Mouse (Mus musculus) cerebellum, postnatal 10 days (tissue): ENCODE measurements around the gene Pnkd.
"Not testable (repeated sequence)": the region's sequence is repeated elsewhere in the genome, so short reads cannot be mapped to it uniquely, and the experiment has no call there.

ENCODE experiments used
- DNase-seq, 2 experiments: peaks; one replicate each; pipeline ENCODE4 v3.0.0; 2021; ENCODE audit warnings: mixed read lengths in 2 of 2

The Pnkd gene

DNA sequence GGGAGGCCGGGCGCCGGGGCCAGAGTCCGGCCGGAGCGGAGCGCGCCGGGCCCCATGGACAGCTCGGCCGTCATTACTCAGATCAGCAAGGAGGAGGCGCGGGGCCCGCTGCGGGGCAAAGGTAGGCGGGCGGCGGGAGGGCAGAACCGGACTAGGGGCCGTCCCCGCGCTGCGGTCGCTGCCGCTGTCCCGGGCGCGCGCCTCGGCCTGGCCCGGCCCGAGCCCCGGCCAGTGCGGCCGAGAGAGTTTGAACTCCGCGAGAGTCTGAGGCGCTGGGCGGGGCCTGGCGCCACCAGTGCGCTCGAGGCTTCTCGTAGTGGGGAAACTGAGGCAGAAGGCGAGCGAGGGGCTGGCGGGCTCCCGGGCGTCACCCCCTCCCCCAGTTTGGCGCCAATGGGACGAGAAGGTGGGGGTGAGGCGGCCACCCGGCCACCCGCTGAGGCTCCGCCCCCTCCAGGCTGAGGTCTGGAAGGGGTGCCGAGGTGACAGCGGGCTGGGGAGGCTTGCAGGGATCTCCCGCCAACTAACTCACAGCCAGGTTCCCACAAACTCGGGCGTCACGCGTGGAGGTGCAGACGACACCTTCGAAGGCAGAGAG, 107.2 kb downstream of the Pnkd start:
- peak; percentile 72 to 78 for DNase-seq

- DNase-seq, result peak in 1 of 2 experiments; percentile 32
These were observed 107.8 kb downstream of the Pnkd start for GRCm38 (mm10) chr1:74392446-74392994.

- DNase-seq, result no peak
These were observed 108.3 kb downstream of the Pnkd start for GRCm38 (mm10) chr1:74393010-74393409.

- DNase-seq, result no peak
These were observed 109.0 kb downstream of the Pnkd start for GRCm38 (mm10) chr1:74393697-74394096.

GRCm38 (mm10) chr1:74394311-74394710, 109.6 kb downstream of the Pnkd start:
- no peak for DNase-seq

- no peak for DNase-seq
These were observed 110.1 kb downstream of the Pnkd start for GRCm38 (mm10) chr1:74394858-74395257.

DNA sequence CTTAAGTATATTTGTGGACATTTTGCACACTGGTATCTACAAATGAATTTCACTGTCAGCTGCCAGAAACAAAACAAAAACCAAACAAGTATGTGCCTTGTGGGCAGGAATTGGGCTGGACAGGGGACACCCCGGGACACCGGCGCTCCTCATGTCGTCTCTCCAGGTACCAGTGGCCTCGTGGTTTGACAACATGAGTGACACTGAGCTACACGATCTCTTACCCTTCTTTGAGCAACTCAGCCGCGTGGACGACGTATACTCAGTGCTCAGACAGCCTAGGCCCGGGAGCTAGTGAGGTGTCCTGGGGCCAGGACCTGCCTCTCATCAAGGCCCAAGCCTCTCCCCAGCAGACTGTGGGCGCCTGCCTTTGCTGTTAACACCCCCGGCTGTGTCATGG, 110.6 kb downstream of the Pnkd start:
- DNase-seq, result no peak

GRCm38 (mm10) chr1:74396456-74397222, 111.9 kb downstream of the Pnkd start:
- DNase-seq, result not testable (repeated sequence)

DNA sequence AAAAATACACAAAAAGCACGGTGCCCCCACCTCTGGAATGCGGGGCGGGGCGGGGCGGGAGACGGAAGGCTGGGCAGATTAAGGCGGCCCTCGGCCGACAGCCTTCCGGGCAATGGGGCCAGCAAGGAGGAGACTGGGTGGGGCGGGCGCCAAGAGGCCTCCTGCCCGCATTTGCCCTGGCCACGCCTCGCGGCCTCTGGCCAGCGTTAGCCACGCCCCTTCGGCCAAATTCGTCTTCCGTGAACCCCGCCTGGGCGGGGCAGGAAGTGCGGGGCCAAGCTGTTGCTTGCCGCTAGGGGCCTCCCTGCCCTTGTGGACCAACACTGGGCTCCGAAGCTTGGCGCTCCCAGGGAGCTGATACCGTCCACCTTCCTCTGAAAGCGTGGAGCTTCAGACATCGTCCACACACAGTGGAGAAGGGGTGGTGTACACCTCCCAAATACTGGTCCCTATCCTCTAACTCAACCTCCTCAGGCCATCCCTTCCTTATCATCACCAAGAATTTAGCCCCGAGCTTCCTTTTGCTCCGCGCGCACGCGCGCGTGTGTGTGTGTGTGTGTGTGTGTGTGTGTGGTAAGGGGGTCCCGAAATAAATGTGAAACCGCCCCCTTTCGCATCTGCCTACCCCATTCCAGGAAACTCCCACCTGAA, 112.7 kb downstream of the Pnkd start:
- DNase-seq, result peak; percentile 94 to 97

DNA sequence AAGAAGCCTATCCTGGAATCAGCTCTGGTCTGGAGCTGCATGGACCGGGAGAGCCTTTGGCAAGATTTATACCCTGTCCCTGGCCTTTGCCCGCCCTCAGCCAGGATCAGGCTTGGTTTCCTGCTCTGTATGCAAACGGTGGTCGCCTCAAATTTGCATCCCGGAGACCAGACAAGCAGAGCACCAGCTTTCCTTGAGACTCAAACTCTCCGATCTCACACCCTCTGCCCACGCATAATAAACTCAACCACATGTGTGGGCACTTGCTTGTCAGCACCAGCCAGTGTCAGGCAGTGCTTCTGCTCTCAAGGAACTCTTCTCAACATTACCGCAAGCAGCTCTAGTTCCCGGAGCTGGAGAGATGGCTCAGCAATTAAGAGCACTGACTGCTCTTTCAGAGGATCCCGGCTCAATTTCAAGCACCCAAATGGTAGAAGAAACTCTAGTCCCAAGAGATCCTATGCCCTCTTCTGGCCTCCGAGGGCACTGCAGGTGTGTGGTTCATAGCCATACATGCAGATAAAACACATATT, 113.3 kb downstream of the Pnkd start:
- peak; percentile 79 to 83 for DNase-seq

- DNase-seq, result no peak
These were observed 115.8 kb downstream of the Pnkd start for GRCm38 (mm10) chr1:74400531-74400930.

DNA sequence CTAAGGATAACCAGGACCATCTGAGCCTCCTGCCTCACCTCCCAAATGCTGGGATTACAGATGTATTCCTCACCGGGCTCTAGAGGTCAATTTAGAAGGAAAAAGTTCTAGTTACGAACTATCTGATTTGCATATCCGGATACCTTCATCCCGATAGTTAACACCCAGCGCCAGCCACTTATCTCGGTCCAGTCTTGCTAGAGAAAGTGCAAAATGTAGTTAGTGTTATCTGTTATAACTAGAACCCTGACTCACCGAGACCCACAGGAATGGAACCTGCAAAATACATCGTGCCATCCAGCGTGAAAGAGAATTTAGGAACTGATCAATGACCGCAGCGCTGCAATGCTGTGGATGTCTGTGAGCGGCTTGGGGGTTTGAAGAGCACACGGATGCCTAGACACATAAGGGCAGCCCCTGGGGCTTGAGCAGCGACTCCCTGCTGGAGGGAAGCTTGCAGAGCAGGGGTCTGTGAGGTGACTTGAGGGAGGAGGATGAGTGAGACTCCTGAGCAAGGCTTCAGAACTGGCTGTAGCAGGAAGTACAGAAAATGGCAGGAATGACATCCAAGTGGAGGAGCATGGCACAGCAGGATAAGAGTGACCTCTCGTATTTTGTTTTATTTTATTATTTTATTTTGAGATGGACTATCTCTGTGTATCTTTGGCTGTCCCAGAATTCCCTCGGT, 116.4 kb downstream of the Pnkd start:
- DNase-seq, result no peak
